Mouse (Mus musculus) small intestine, adult 2 months (tissue): Measurements from ENCODE around the gene Dnajc28. TPM values are rescaled to one million over a fixed set of nuclear protein-coding genes. Genes with fewer than 3 reads are reported as not detected.

Source experiments
- H3K27ac ChIP-seq: fragments of 200-500 bp; 2 replicates; pipeline ENCODE4 v1.5.1; 2012; ENCODE audit warnings: low read depth, low read length, control low read depth, inconsistent platforms; ENCODE audit not compliant: insufficient read depth
- H3K27me3 ChIP-seq: fragments of 200-500 bp; 2 replicates; pipeline ENCODE4 v1.6.1; 2012; ENCODE audit warnings: mild to moderate bottlenecking, moderate library complexity, low read length, inconsistent platforms; ENCODE audit not compliant: control insufficient read depth, insufficient read depth
- H3K36me3 ChIP-seq: fragments of 200-500 bp; 2 replicates; pipeline ENCODE4 v1.6.1; 2012; ENCODE audit warnings: mild to moderate bottlenecking, low read length, control low read depth, inconsistent platforms; ENCODE audit not compliant: control insufficient read depth, insufficient read depth
- H3K4me1 ChIP-seq: fragments of 200-500 bp; 2 replicates; pipeline ENCODE4 v1.6.1; 2012; ENCODE audit warnings: low read length, inconsistent platforms, mixed read lengths; ENCODE audit not compliant: control insufficient read depth, insufficient read depth, insufficient read length
- H3K4me3 ChIP-seq: fragments of 200-500 bp; 2 replicates; pipeline ENCODE4 v1.5.1; 2012; ENCODE audit warnings: low read depth, mild to moderate bottlenecking, control low read depth, inconsistent platforms, low read length, moderate library complexity
- CTCF ChIP-seq: fragments of 200-500 bp; IDR thresholded peaks from 2 replicates; pipeline ENCODE4 v1.5.1; 2012; ENCODE audit warnings: low read depth, mild to moderate bottlenecking, control low read depth, inconsistent platforms, low read length, moderate library complexity, mixed read lengths; ENCODE audit not compliant: insufficient replicate concordance, insufficient read length; ENCODE audit errors: extremely low read depth
- POLR2A ChIP-seq: fragments of 200-500 bp; IDR thresholded peaks from 2 replicates; pipeline ENCODE4 v1.6.1; 2012; ENCODE audit warnings: low read depth, mild to moderate bottlenecking, control low read depth, inconsistent platforms, low read length, moderate library complexity
- WGBS: fragments of 180-500 bp; shearing (Covaris S2); methylation state at CpG from one replicate; pipeline ENCODE4 v1.1.7; 2018; 5-methylcytosine and 5-hydroxymethylcytosine counted together
- polyA plus RNA-seq: library from polyadenylated mRNA; depleted of rRNA; stranded (reverse); fragments of >200 nt; gene quantifications from 2 replicates; pipeline ENCODE4 v1.2.3, GENCODE M21; 2012

Dnajc28 gene
- polyA plus RNA-seq, 1 experiment = 0.47 TPM

- no peak for TF ChIP-seq POLR2A
- 86% methylated on average over 5 of the region's 5 CpGs for WGBS
- H3K27ac ChIP-seq = no peak overlapping the region
- no peaks in the 10 kb centered on the region for H3K4me1 ChIP-seq
- H3K4me3 ChIP-seq = no peak overlapping the region
- H3K36me3 ChIP-seq = peaks cover 40% of the 10 kb centered on the region
- no peaks in the 10 kb centered on the region for H3K27me3 ChIP-seq
Measured at GRCm38 (mm10) chr16:91632439-91632838, 13.6 kb upstream of the Dnajc28 start.

GRCm38 (mm10) chr16:91630584-91630983, 11.8 kb upstream of the Dnajc28 start:
- no peak overlapping the region for H3K4me3 ChIP-seq
- TF ChIP-seq POLR2A = no peak
- no peak for TF ChIP-seq CTCF
- H3K27me3 ChIP-seq = no peaks in the 10 kb centered on the region
- H3K27ac ChIP-seq = no peak overlapping the region
- no peaks in the 10 kb centered on the region for H3K4me1 ChIP-seq
- whole genome bisulfite sequencing = 74% methylated on average over 1 of the region's 1 CpGs
- peaks cover 33% of the 10 kb centered on the region for H3K36me3 ChIP-seq

GRCm38 (mm10) chr16:91629749-91630148, 10.9 kb upstream of the Dnajc28 start:
- H3K27me3 ChIP-seq = no peaks in the 10 kb centered on the region
- peaks cover 37% of the 10 kb centered on the region for H3K36me3 ChIP-seq
- H3K27ac ChIP-seq = no peak overlapping the region
- no peak overlapping the region for H3K4me3 ChIP-seq
- 91% methylated on average over 4 of the region's 4 CpGs for WGBS
- TF ChIP-seq POLR2A (no peak), CTCF (no peak)
- H3K4me1 ChIP-seq = no peaks in the 10 kb centered on the region

GRCm38 (mm10) chr16:91628673-91629072, 9.8 kb upstream of the Dnajc28 start:
- H3K36me3 ChIP-seq = peaks cover 40% of the 10 kb centered on the region
- WGBS = 87% methylated on average over 3 of the region's 3 CpGs
- no peak overlapping the region for H3K27ac ChIP-seq
- no peaks in the 10 kb centered on the region for H3K27me3 ChIP-seq
- TF ChIP-seq CTCF (no peak), POLR2A (no peak)
- no peaks in the 10 kb centered on the region for H3K4me1 ChIP-seq
- H3K4me3 ChIP-seq = no peak overlapping the region

GRCm38 (mm10) chr16:91627831-91628230, 9.0 kb upstream of the Dnajc28 start:
- no peak overlapping the region for H3K27ac ChIP-seq
- H3K27me3 ChIP-seq = no peaks in the 10 kb centered on the region
- H3K36me3 ChIP-seq = peaks cover 41% of the 10 kb centered on the region
- TF ChIP-seq CTCF (no peak), POLR2A (no peak)
- 89% methylated on average over 7 of the region's 7 CpGs for WGBS
- H3K4me1 ChIP-seq = no peaks in the 10 kb centered on the region
- H3K4me3 ChIP-seq = no peak overlapping the region

GRCm38 (mm10) chr16:91623074-91623473, 4.2 kb upstream of the Dnajc28 start:
- WGBS = 91% methylated on average over 9 of the region's 9 CpGs
- peaks cover 37% of the 10 kb centered on the region for H3K36me3 ChIP-seq
- H3K4me1 ChIP-seq = no peaks in the 10 kb centered on the region

GRCm38 (mm10) chr16:91620991-91621390, 2.2 kb upstream of the Dnajc28 start:
- no peak overlapping the region for H3K27ac ChIP-seq
- WGBS = 81% methylated on average over 11 of the region's 11 CpGs
- H3K4me1 ChIP-seq = no peaks in the 10 kb centered on the region
- H3K4me3 ChIP-seq = no peak overlapping the region
- no peaks in the 10 kb centered on the region for H3K27me3 ChIP-seq
- H3K36me3 ChIP-seq = peaks cover 32% of the 10 kb centered on the region
- no peak for TF ChIP-seq POLR2A
- no peak for TF ChIP-seq CTCF

More at GRCm38 (mm10) chr16:91623074-91623473, 4.2 kb upstream of the Dnajc28 start:
- H3K27ac ChIP-seq = no peak overlapping the region
- no peak overlapping the region for H3K4me3 ChIP-seq
- TF ChIP-seq CTCF (no peak), POLR2A (no peak)
- no peaks in the 10 kb centered on the region for H3K27me3 ChIP-seq

GRCm38 (mm10) chr16:91620185-91620584, 1.4 kb upstream of the Dnajc28 start:
- Histone ChIP-seq H3K4me3 (no peak overlapping the region), H3K27me3 (no peaks in the 10 kb centered on the region), H3K36me3 (peaks cover 32% of the 10 kb centered on the region), H3K27ac (no peak overlapping the region), H3K4me1 (no peaks in the 10 kb centered on the region)
- WGBS = 91% methylated on average over 5 of the region's 5 CpGs
- TF ChIP-seq CTCF = no peak
- TF ChIP-seq POLR2A = no peak
